Mouse (Mus musculus) urinary bladder, adult 2 months (tissue): ENCODE results near the gene Ap1g2. TPM values are rescaled to one million over a fixed set of nuclear protein-coding genes. Genes with fewer than 3 reads are reported as not detected.

Source experiments
- DNase-seq: peaks from one replicate; pipeline ENCODE4 v3.0.0; 2022; ENCODE audit warnings: low spot score
- polyA plus RNA-seq: library from polyadenylated mRNA; depleted of rRNA; stranded (reverse); fragments of >200 nt; gene quantifications from 2 replicates; pipeline ENCODE4 v1.2.3, GENCODE M21; 2012

Ap1g2 gene
- polyA plus RNA-seq, 1 experiment = 26.6 TPM

- DNase-seq = no peak
Measured at GRCm38 (mm10) chr14:55089199-55089947, 17.0 kb downstream of the Ap1g2 start.

- DNase-seq = no peak
Measured at GRCm38 (mm10) chr14:55086009-55086514, 20.3 kb downstream of the Ap1g2 start.

- no peak for DNase-seq
Measured at GRCm38 (mm10) chr14:55085324-55086008, 20.9 kb downstream of the Ap1g2 start.

- DNase-seq = no peak
Measured at GRCm38 (mm10) chr14:55083481-55083880, 22.9 kb downstream of the Ap1g2 start.

GRCm38 (mm10) chr14:55081105-55081504, 25.3 kb downstream of the Ap1g2 start:
- no peak for DNase-seq

GRCm38 (mm10) chr14:55079214-55079970, 27.0 kb downstream of the Ap1g2 start:
- no peak for DNase-seq

- DNase-seq = no peak
Measured at GRCm38 (mm10) chr14:55078366-55078989, 27.9 kb downstream of the Ap1g2 start.

GRCm38 (mm10) chr14:55077481-55078365, 28.7 kb downstream of the Ap1g2 start:
- no peak for DNase-seq

GRCm38 (mm10) chr14:55076956-55077355, 29.4 kb downstream of the Ap1g2 start:
- no peak for DNase-seq

- no peak for DNase-seq
Measured at GRCm38 (mm10) chr14:55076224-55076623, 30.2 kb downstream of the Ap1g2 start.

GRCm38 (mm10) chr14:55074416-55074815, 32.0 kb downstream of the Ap1g2 start:
- DNase-seq = no peak

GRCm38 (mm10) chr14:55071756-55072155, 34.6 kb downstream of the Ap1g2 start:
- DNase-seq = no peak

- DNase-seq = no peak
Measured at GRCm38 (mm10) chr14:55066042-55066441, 40.4 kb downstream of the Ap1g2 start.

- DNase-seq = no peak
Measured at GRCm38 (mm10) chr14:55065391-55065790, 41.0 kb downstream of the Ap1g2 start.

- no peak for DNase-seq
Measured at GRCm38 (mm10) chr14:55064481-55065370, 41.7 kb downstream of the Ap1g2 start.

- DNase-seq = no peak
Measured at GRCm38 (mm10) chr14:55063581-55064381, 42.6 kb downstream of the Ap1g2 start.

- no peak for DNase-seq
Measured at GRCm38 (mm10) chr14:55063117-55063516, 43.3 kb downstream of the Ap1g2 start.

GRCm38 (mm10) chr14:55062626-55063025, 43.8 kb downstream of the Ap1g2 start:
- no peak for DNase-seq

GRCm38 (mm10) chr14:55061845-55062244, 44.5 kb downstream of the Ap1g2 start:
- no peak for DNase-seq
